Mouse (Mus musculus) embryonic facial prominence, embryonic 14.5 days (tissue): ENCODE measurements around the gene Mmp20. TPM values are rescaled to one million over a fixed set of nuclear protein-coding genes. Genes with fewer than 3 reads are reported as not detected.

Source experiments
- ATAC-seq: fragments of 200-750 bp; cut with Nextera tagmentation; 2 replicates; pipeline ENCODE4 v1.8.0; 2017; ENCODE audit warnings: low read depth, moderate number of reproducible peaks, moderate TSS enrichment
- DNase-seq: peaks from one replicate; pipeline ENCODE4 v3.0.0-alpha.2; 2015; ENCODE audit warnings: low spot score
- H3K27ac ChIP-seq: fragments of 300-500 bp; sonication (generic); replicated peaks from 2 replicates; pipeline ENCODE4 v1.5.1; 2014; ENCODE audit warnings: low read depth, mild to moderate bottlenecking, low read length, moderate library complexity
- H3K27me3 ChIP-seq: fragments of 300-500 bp; sonication (generic); replicated peaks from 2 replicates; pipeline ENCODE4 v1.6.1; 2014; ENCODE audit warnings: low read length; ENCODE audit not compliant: control insufficient read depth, insufficient read depth
- H3K36me3 ChIP-seq: fragments of 300-500 bp; sonication (generic); 2 replicates; pipeline ENCODE4 v1.6.1; 2014; ENCODE audit warnings: low read length, mixed read lengths; ENCODE audit not compliant: control insufficient read depth, insufficient read depth
- H3K4me1 ChIP-seq: fragments of 300-500 bp; sonication (generic); 2 replicates; pipeline ENCODE4 v1.6.1; 2014; ENCODE audit warnings: antibody characterized with exemption, low read length; ENCODE audit not compliant: control insufficient read depth, insufficient read depth
- H3K4me2 ChIP-seq: fragments of 300-500 bp; sonication (generic); 2 replicates; pipeline ENCODE4 v1.6.1; 2014; ENCODE audit warnings: low read depth, mild to moderate bottlenecking, low read length, moderate library complexity, mixed read lengths
- H3K4me3 ChIP-seq: fragments of 300-500 bp; sonication (generic); 2 replicates; pipeline ENCODE4 v1.5.1; 2014; ENCODE audit warnings: low read depth, mild to moderate bottlenecking, low read length
- H3K9ac ChIP-seq: fragments of 300-500 bp; sonication (generic); 2 replicates; pipeline ENCODE4 v1.6.1; 2014; ENCODE audit warnings: low read depth, mild to moderate bottlenecking, low read length, moderate library complexity, mixed read lengths
- H3K9me3 ChIP-seq: fragments of 300-500 bp; sonication (generic); 2 replicates; pipeline ENCODE4 v1.6.1; 2016; ENCODE audit warnings: low read length; ENCODE audit not compliant: control insufficient read depth
- WGBS: fragments of 180-500 bp; shearing (Covaris S2); extraction: QIAGEN DNeasy Blood & Tissue Kit; methylation state at CpG from one replicate; pipeline ENCODE4 v1.1.7; 2014; 5-methylcytosine and 5-hydroxymethylcytosine counted together
- polyA plus RNA-seq: library from polyadenylated mRNA; unstranded; fragments of >200 nt; fragmentation: Nextera tagmentation; extraction: Ambion mirVana; gene quantifications from 2 replicates; pipeline ENCODE4 v1.2.1, GENCODE M21; 2014

Gene Mmp20
- polyA plus RNA-seq, 1 experiment from 2014 or later, result not detected

GRCm38 (mm10) chr9:7633936-7634335, 5.9 kb downstream of the Mmp20 start:
- Histone ChIP-seq H3K9me3 (no peaks in the 10 kb centered on the region), H3K4me3 (no peak overlapping the region), H3K4me1 (no peaks in the 10 kb centered on the region), H3K36me3 (no peaks in the 10 kb centered on the region), H3K27me3 (no peaks in the 10 kb centered on the region), H3K4me2 (no peak overlapping the region), H3K9ac (no peak overlapping the region), H3K27ac (no peak overlapping the region)
- ATAC-seq (no peak), DNase-seq (no peak)
- 29% methylated on average over 5 of the region's 5 CpGs for WGBS

GRCm38 (mm10) chr9:7647901-7648300, 19.9 kb downstream of the Mmp20 start:
- DNase-seq, result no peak
- 84% methylated on average over 3 of the region's 3 CpGs for WGBS
- no peak overlapping the region for H3K27ac ChIP-seq
- no peaks in the 10 kb centered on the region for H3K4me1 ChIP-seq
- no peaks in the 10 kb centered on the region for H3K27me3 ChIP-seq
- no peak overlapping the region for H3K4me2 ChIP-seq
- no peak for ATAC-seq
- H3K9ac ChIP-seq, result no peak overlapping the region
- no peaks in the 10 kb centered on the region for H3K36me3 ChIP-seq
- H3K4me3 ChIP-seq, result no peak overlapping the region
- H3K9me3 ChIP-seq, result no peaks in the 10 kb centered on the region

- Histone ChIP-seq H3K27ac (no peak overlapping the region), H3K36me3 (no peaks in the 10 kb centered on the region), H3K4me3 (no peak overlapping the region), H3K4me2 (no peak overlapping the region), H3K9ac (no peak overlapping the region), H3K27me3 (no peaks in the 10 kb centered on the region), H3K9me3 (no peaks in the 10 kb centered on the region), H3K4me1 (no peaks in the 10 kb centered on the region)
- 66% methylated on average over 5 of the region's 5 CpGs for WGBS
- no peak for ATAC-seq
- no peak for DNase-seq
Measured at GRCm38 (mm10) chr9:7650397-7651180, 22.6 kb downstream of the Mmp20 start.

- Histone ChIP-seq H3K27ac (no peak overlapping the region), H3K4me3 (no peak overlapping the region), H3K4me1 (no peaks in the 10 kb centered on the region), H3K27me3 (no peaks in the 10 kb centered on the region), H3K36me3 (no peaks in the 10 kb centered on the region), H3K4me2 (no peak overlapping the region), H3K9me3 (no peaks in the 10 kb centered on the region), H3K9ac (no peak overlapping the region)
- no peak for ATAC-seq
- DNase-seq, result no peak
- 88% methylated on average over 5 of the region's 5 CpGs for WGBS
Measured at GRCm38 (mm10) chr9:7652351-7653085, 24.5 kb downstream of the Mmp20 start.

GRCm38 (mm10) chr9:7657946-7658345, 29.9 kb downstream of the Mmp20 start:
- ATAC-seq (no peak), DNase-seq (no peak)
- Histone ChIP-seq H3K4me3 (no peak overlapping the region), H3K27me3 (no peaks in the 10 kb centered on the region), H3K36me3 (no peaks in the 10 kb centered on the region), H3K9me3 (no peaks in the 10 kb centered on the region), H3K4me1 (no peaks in the 10 kb centered on the region), H3K4me2 (no peak overlapping the region), H3K9ac (no peak overlapping the region), H3K27ac (no peak overlapping the region)
- WGBS, result 75% methylated on average over 4 of the region's 4 CpGs

- 72% methylated on average over 6 of the region's 6 CpGs for WGBS
- no peaks in the 10 kb centered on the region for H3K4me1 ChIP-seq
- DNase-seq, result peak; percentile 48
- H3K9ac ChIP-seq, result no peak overlapping the region
- no peaks in the 10 kb centered on the region for H3K36me3 ChIP-seq
- H3K9me3 ChIP-seq, result no peaks in the 10 kb centered on the region
- H3K27ac ChIP-seq, result no peak overlapping the region
- no peak overlapping the region for H3K4me2 ChIP-seq
- H3K4me3 ChIP-seq, result no peak overlapping the region
- peak; percentile 67 for ATAC-seq
- H3K27me3 ChIP-seq, result no peaks in the 10 kb centered on the region
Measured at GRCm38 (mm10) chr9:7659469-7660020, 31.5 kb downstream of the Mmp20 start.

GRCm38 (mm10) chr9:7661371-7661770, 33.3 kb downstream of the Mmp20 start:
- 95% methylated on average over 1 of the region's 1 CpGs for WGBS
- Histone ChIP-seq H3K9ac (no peak overlapping the region), H3K27me3 (no peaks in the 10 kb centered on the region), H3K4me1 (no peaks in the 10 kb centered on the region), H3K36me3 (no peaks in the 10 kb centered on the region), H3K9me3 (no peaks in the 10 kb centered on the region), H3K27ac (no peak overlapping the region), H3K4me2 (no peak overlapping the region), H3K4me3 (no peak overlapping the region)
- ATAC-seq (no peak), DNase-seq (no peak)

- peak; percentile 44; the same call in 1 of the 2 replicates for ATAC-seq
- no peaks in the 10 kb centered on the region for H3K4me1 ChIP-seq
- no peak overlapping the region for H3K9ac ChIP-seq
- no peaks in the 10 kb centered on the region for H3K27me3 ChIP-seq
- peak; percentile 70 for DNase-seq
- no peaks in the 10 kb centered on the region for H3K9me3 ChIP-seq
- no peak overlapping the region for H3K4me2 ChIP-seq
- H3K27ac ChIP-seq, result no peak overlapping the region
- 43% methylated on average over 1 of the region's 1 CpGs for WGBS
- no peaks in the 10 kb centered on the region for H3K36me3 ChIP-seq
- no peak overlapping the region for H3K4me3 ChIP-seq
Measured at GRCm38 (mm10) chr9:7669674-7670073, 41.6 kb downstream of the Mmp20 start.
